Mouse (Mus musculus) limb, embryonic 14.5 days (tissue): ENCODE data around the gene Stx2. TPM values are rescaled to one million over a fixed set of nuclear protein-coding genes. Genes with fewer than 3 reads are reported as not detected.

Source experiments
- ATAC-seq: fragments of 200-750 bp; cut with Nextera tagmentation; 2 replicates; pipeline ENCODE4 v1.8.0; 2017; ENCODE audit warnings: low read depth, moderate number of reproducible peaks, moderate TSS enrichment; ENCODE audit not compliant: low FRiP score
- DNase-seq: peaks from one replicate; pipeline ENCODE4 v3.0.0-alpha.2; 2015; ENCODE audit warnings: low spot score
- H3K27ac ChIP-seq: fragments of 300-500 bp; sonication (generic); replicated peaks from 2 replicates; pipeline ENCODE4 v1.5.1; 2014; ENCODE audit warnings: low read depth, mild to moderate bottlenecking, low read length, moderate library complexity, mixed read lengths
- H3K27me3 ChIP-seq: fragments of 300-500 bp; sonication (generic); 2 replicates; pipeline ENCODE4 v1.6.1; 2014; ENCODE audit warnings: low read length, mixed read lengths; ENCODE audit not compliant: control insufficient read depth, insufficient read depth
- H3K36me3 ChIP-seq: fragments of 300-500 bp; sonication (generic); 2 replicates; pipeline ENCODE4 v1.6.1; 2014; ENCODE audit warnings: mild to moderate bottlenecking, low read length, moderate library complexity, mixed read lengths; ENCODE audit not compliant: control insufficient read depth, insufficient read depth
- H3K4me1 ChIP-seq: fragments of 300-500 bp; sonication (generic); 2 replicates; pipeline ENCODE4 v1.6.1; 2014; ENCODE audit warnings: antibody characterized with exemption, low read length, mixed read lengths; ENCODE audit not compliant: control insufficient read depth, insufficient read depth
- H3K4me2 ChIP-seq: fragments of 300-500 bp; sonication (generic); replicated peaks from 2 replicates; pipeline ENCODE4 v1.6.1; 2014; ENCODE audit warnings: low read depth, mild to moderate bottlenecking, low read length, moderate library complexity; ENCODE audit not compliant: severe bottlenecking
- H3K4me3 ChIP-seq: fragments of 300-500 bp; sonication (generic); replicated peaks from 2 replicates; pipeline ENCODE4 v1.5.1; 2014; ENCODE audit warnings: low read length
- H3K9ac ChIP-seq: fragments of 300-500 bp; sonication (generic); 2 replicates; pipeline ENCODE4 v1.6.1; 2014; ENCODE audit warnings: mild to moderate bottlenecking, low read depth, low read length, moderate library complexity; ENCODE audit not compliant: severe bottlenecking
- H3K9me3 ChIP-seq: fragments of 300-500 bp; sonication (generic); 2 replicates; pipeline ENCODE4 v1.6.1; 2016; ENCODE audit warnings: low read length; ENCODE audit not compliant: control insufficient read depth
- POLR2A ChIP-seq: fragments of 200-500 bp; IDR thresholded peaks from 2 replicates; pipeline ENCODE4 v1.8.0; 2012; ENCODE audit warnings: inconsistent platforms, mild to moderate bottlenecking, moderate library complexity, borderline replicate concordance; ENCODE audit not compliant: insufficient read depth, insufficient read length; ENCODE audit errors: extremely low read depth
- WGBS: fragments of 180-500 bp; shearing (Covaris S2); extraction: QIAGEN DNeasy Blood & Tissue Kit; methylation state at CpG from one replicate; pipeline ENCODE4 v1.1.7; 2014; 5-methylcytosine and 5-hydroxymethylcytosine counted together
- polyA plus RNA-seq, 2 experiments: library from polyadenylated mRNA; depleted of rRNA in 1 of 2; stranded (reverse) in 1 of 2; unstranded in 1 of 2; fragments of >200 nt; fragmentation: Nextera tagmentation in 1 of 2; extraction: Ambion mirVana in 1 of 2; gene quantifications; 2 replicates each; pipeline versions ENCODE4 v1.2.1 to v1.2.3; 2012 to 2014

Gene Stx2
- polyA plus RNA-seq, 2 experiments = 28.6 to 46.2 TPM

DNA sequence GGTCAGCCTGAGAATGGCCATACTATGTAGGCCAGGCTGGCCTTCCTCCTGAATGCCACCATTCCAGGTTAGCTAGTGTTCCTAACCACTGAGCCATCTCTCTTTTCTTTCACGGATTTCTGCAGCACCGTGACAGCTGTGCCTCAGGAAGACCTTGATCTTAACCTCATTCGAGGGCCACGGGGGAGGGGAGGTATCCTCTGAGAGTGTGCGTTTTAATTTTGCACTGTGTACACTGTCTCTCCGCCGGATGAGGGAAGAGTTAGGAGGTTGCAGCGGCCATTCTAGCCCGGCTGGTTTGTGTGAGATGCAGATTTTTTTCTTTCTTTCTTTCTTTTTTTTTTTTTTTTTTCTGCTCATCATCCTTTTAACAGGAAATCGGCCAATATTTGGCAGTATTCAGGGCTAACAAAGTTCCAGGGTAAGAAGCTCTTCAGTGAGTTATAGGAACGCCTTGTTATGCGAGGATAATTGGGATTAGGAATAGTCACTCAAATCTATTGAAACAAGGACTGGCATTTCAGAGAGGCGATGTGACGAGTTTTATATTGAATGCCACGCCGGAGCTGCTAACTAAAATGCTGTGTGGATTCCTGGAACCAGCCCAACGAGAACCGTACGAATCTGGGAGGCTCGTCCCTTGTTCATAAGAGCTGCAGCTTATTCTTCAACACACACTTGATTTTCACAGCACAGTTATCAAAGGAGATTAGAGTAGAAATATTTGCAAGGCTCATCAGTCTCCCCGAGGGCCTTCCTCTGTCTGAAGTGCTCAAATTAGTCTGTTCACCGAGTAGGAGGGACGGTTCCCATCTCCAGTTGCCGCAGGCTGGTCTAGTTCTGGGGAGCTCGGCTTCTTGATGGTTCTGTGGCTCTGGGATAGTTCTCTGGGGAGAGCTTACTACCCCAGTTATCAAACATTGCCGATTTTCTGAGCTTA, 37.5 kb upstream of the Stx2 start:
- Histone ChIP-seq H3K27ac (no peak overlapping the region), H3K4me1 (no peaks in the 10 kb centered on the region), H3K27me3 (no peaks in the 10 kb centered on the region), H3K4me2 (no peak overlapping the region), H3K36me3 (no peaks in the 10 kb centered on the region), H3K4me3 (no peak overlapping the region), H3K9ac (no peak overlapping the region), H3K9me3 (no peaks in the 10 kb centered on the region)
- no peak for ATAC-seq
- no peak for DNase-seq
- TF ChIP-seq POLR2A = no peak
- WGBS = 66% methylated on average over 26 of the region's 26 CpGs

- Histone ChIP-seq H3K36me3 (no peaks in the 10 kb centered on the region), H3K27me3 (no peaks in the 10 kb centered on the region), H3K9ac (no peak overlapping the region), H3K4me3 (no peak overlapping the region), H3K9me3 (no peaks in the 10 kb centered on the region), H3K27ac (no peak overlapping the region), H3K4me1 (no peaks in the 10 kb centered on the region), H3K4me2 (no peak overlapping the region)
- WGBS = 52% methylated on average over 7 of the region's 7 CpGs
- TF ChIP-seq POLR2A = no peak
- DNase-seq (no peak), ATAC-seq (no peak)
These were observed 29.4 kb upstream of the Stx2 start for GRCm38 (mm10) chr5:129037739-129038138.

DNA sequence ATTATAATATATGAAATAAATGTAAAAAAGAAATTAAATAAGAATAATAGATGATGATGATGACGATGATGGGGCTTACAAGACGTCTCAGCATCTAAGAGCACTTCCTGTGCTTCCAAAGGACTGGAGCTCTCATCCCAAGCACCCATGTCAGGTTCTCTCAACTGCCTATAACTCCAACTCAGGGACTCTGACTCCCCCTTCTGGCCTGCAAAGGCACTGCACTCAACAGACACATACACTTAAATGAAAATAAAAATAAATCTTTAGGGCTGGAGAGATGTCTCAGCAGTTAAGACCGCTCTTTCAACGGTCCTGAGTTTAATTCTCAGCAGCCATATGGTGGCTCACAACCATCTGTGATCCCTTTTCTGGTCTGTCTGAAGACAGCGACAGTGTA, 28.3 kb upstream of the Stx2 start:
- H3K4me1 ChIP-seq = no peaks in the 10 kb centered on the region
- no peaks in the 10 kb centered on the region for H3K27me3 ChIP-seq
- no peak for ATAC-seq
- H3K36me3 ChIP-seq = no peaks in the 10 kb centered on the region
- no peak overlapping the region for H3K4me3 ChIP-seq
- H3K9ac ChIP-seq = no peak overlapping the region
- H3K27ac ChIP-seq = no peak overlapping the region
- WGBS = 88% methylated on average over 5 of the region's 5 CpGs
- H3K9me3 ChIP-seq = no peaks in the 10 kb centered on the region
- no peak for DNase-seq
- no peak for TF ChIP-seq POLR2A
- H3K4me2 ChIP-seq = no peak overlapping the region

- DNase-seq = no peak
- Histone ChIP-seq H3K27ac (no peak overlapping the region), H3K4me1 (no peaks in the 10 kb centered on the region), H3K27me3 (no peaks in the 10 kb centered on the region), H3K36me3 (peaks cover 12% of the 10 kb centered on the region), H3K9ac (no peak overlapping the region), H3K9me3 (no peaks in the 10 kb centered on the region), H3K4me2 (no peak overlapping the region), H3K4me3 (no peak overlapping the region)
- 71% methylated on average over 5 of the region's 5 CpGs for WGBS
- ATAC-seq = no peak
- TF ChIP-seq POLR2A = no peak
These were observed 20.9 kb upstream of the Stx2 start for GRCm38 (mm10) chr5:129029131-129029723.

DNA sequence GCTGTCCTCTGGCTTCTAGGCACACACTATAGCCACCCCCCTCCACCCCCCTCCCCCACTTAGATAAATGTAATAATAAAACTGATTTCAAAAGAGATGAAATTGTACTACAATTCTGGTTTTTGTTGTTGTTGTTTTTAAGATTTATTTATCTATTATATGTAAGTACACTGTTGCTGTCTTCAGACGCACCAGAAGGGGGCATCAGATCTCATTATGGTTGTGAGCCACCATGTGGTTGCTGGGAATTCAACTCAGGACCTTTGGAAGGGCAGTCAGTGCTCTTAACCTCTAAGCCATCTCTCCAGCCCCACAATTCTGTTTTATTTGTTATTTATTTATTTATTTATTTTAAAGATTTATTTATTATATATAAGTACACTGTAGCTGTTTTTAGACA, 18.3 kb upstream of the Stx2 start:
- Histone ChIP-seq H3K9me3 (no peaks in the 10 kb centered on the region), H3K4me2 (no peak overlapping the region), H3K4me3 (no peak overlapping the region), H3K27me3 (no peaks in the 10 kb centered on the region), H3K9ac (no peak overlapping the region), H3K36me3 (peaks cover 27% of the 10 kb centered on the region), H3K4me1 (peaks cover 3% of the 10 kb centered on the region), H3K27ac (no peak overlapping the region)
- DNase-seq (no peak), ATAC-seq (no peak)
- no peak for TF ChIP-seq POLR2A
- WGBS = 63% methylated on average over 1 of the region's 1 CpGs
